Mouse (Mus musculus) inflammation-experienced regulatory T-cells, adult 6 months (primary cell): ENCODE data around the gene Trhr2. TPM values are rescaled to one million over a fixed set of nuclear protein-coding genes. Genes with fewer than 3 reads are reported as not detected.

ENCODE experiments used
- ATAC-seq: one replicate; pipeline ENCODE4 v1.8.0; 2017
- polyA plus RNA-seq, 3 experiments: library from polyadenylated mRNA; unstranded; fragments of 100-300 nt; shearing (Covaris generic); gene quantifications; one replicate each; pipeline ENCODE4 v1.2.1; 2017

Trhr2 gene
- not detected for polyA plus RNA-seq

DNA sequence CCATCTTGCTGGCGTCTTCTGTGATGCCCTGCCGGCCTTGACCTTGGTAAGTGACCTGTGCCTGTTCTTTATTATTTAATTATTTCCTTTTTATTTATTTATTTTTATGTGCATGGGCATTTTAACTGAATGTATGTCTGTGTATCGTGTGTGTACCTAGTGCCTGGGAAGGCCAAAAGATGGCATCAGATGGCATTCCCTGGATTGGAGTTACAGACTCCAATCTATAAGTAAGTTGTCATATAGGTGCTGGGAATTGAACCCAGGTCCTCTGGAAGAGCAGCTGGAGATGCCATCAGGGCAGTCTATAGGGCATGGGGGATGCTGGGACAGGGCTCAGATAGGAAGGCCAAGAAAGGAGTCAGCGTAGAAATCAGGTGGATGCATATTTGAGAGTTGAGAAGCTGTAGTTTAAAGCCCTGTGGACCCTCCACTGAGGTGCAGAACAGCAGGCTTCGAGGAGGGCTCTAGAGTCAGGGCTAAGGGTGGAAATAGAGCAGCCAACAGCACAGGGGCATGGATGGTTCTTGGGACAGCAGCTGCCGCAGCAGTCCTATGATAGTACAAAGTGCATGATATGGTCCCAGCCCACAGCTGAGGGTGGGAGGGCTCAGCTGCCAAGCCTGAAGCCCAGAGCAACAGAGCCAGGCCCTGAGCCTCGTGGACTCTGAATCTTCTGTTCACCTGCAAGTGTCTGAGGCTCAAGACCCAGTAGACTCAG lies at the start of gene Trhr2:
Trhr2 (minus strand) TSS at position 51 of the 721 bp plus-strand sequence.
- no peak for ATAC-seq

- no peak for ATAC-seq
Measured at GRCm38 (mm10) chr8:122407678-122408077, 47.1 kb upstream of the Trhr2 start.

- ATAC-seq, result no peak
Measured at GRCm38 (mm10) chr8:122405146-122405805, 44.7 kb upstream of the Trhr2 start.

DNA sequence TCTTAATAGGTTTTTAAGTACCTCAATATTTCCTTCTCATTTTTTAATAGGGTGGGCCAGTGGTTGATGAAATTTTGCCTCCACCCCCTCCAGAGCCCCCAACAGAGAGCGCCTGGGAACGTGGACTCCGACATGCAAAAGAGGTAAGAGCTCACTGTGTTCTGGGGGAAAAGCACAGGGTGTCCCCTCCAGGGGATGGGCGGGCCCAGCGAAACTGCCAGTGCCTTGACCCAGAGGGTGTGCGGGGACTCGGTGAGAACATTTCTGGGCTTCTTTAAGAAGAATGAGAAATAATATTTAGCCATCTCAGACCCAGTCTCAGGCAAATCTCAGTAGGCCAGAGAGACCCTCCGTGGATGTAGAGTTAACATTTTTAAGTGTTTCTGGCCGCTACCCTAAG lies 37.6 kb upstream of the Trhr2 start:
- no peak for ATAC-seq

GRCm38 (mm10) chr8:122395291-122395690 lies 34.7 kb upstream of the Trhr2 start:
- ATAC-seq, result no peak

DNA sequence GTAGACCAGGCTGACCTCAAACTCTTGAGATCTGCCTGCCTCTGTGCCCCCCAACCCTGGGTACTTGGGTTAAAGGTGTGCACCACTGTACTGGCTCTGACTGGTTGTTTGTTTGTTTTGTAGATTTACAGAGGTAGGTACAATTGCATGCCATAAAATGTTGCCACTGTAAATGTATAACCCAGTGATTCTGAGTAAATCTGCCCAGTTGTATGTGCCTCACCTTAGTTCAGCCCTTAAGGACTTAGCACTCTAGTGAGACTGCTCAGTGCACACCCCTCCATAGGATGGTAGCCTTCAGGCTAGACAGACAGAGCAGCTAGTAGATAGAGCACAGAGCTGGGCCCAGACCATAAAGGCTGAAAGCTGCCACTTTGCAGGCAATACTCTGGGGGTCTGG lies 33.2 kb upstream of the Trhr2 start:
- ATAC-seq, result no peak

GRCm38 (mm10) chr8:122390758-122391157 lies 30.2 kb upstream of the Trhr2 start:
- ATAC-seq, result no peak

GRCm38 (mm10) chr8:122389357-122389756 lies 28.8 kb upstream of the Trhr2 start:
- no peak for ATAC-seq

DNA sequence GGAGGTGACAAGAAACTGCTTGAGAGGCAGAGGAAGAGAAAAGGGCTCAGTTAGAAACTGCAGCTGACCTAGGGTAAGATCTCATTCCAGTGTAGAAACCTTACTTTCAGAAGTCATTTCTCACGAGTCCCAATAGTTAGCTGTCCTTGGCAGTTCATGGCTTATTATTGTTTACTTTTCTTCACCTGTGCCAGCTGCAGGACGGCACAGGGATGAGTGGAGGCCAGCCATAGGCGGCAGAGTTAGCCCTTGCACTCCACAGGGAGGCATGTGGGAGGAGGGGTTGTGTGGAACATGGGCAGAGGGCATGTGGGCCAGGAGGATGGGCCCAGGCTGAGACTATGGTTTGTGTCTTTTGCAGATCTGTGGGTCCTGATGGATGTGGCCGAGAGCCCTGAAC lies 22.5 kb upstream of the Trhr2 start:
- no peak for ATAC-seq

- ATAC-seq, result peak; percentile 91
Measured at GRCm38 (mm10) chr8:122376365-122377231, 16.1 kb upstream of the Trhr2 start, which contains the start of gene Zc3h18. Gene Zc3h18 (plus strand): TSS chr8:122376609.

GRCm38 (mm10) chr8:122375751-122376364 lies 15.3 kb upstream of the Trhr2 start:
- ATAC-seq, result no peak

- ATAC-seq, result no peak
Measured at GRCm38 (mm10) chr8:122375320-122375719, 14.8 kb upstream of the Trhr2 start.

GRCm38 (mm10) chr8:122371706-122372105 lies 11.2 kb upstream of the Trhr2 start:
- ATAC-seq, result no peak

GRCm38 (mm10) chr8:122369665-122370064 lies 9.1 kb upstream of the Trhr2 start:
- no peak for ATAC-seq

DNA sequence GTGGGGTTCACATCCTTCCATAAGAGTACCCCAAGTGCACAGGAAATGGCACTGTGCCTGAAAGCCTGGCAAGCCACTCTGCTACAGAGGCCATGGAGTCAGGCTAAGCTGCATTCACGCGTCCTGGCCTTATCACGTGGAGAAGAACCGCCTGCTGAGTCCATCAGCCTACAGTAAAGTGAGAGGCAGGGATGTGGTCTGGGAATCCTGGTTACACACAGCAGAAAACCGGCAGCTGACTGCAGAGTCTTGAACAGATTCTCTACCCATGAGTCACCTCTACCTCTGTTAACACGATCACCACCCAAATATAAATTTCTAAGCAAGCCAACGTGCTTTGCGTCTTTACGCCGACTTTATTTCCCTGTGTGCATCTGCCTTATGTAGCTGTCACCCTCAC lies 7.9 kb upstream of the Trhr2 start:
- no peak for ATAC-seq

DNA sequence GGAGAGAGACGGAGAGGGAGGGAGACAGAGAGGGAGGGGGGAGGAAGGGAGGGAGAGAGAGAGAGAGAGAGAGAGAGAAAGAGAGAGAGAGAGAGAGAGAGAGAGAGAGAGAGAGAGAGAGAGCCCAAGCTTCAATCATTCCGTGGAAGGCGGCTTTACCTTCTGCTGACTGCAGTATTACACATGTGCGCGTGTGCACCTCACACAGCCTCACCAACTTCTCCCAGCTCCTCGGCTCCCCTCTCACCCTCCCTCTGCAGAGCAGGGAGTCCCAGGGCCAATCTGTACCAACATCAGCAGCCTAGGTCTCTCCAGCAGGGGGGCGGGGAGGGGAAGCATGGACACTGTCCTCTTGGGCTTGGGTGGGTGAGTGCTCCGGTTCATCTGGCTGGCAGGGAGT lies 2.4 kb upstream of the Trhr2 start:
- ATAC-seq, result no peak

GRCm38 (mm10) chr8:122362271-122362670 lies 1.7 kb upstream of the Trhr2 start:
- ATAC-seq, result no peak

GRCm38 (mm10) chr8:122359111-122359775 lies 1.3 kb downstream of the Trhr2 start:
- ATAC-seq, result no peak

- ATAC-seq, result no peak
Measured at GRCm38 (mm10) chr8:122357641-122358040, 2.9 kb downstream of the Trhr2 start.

DNA sequence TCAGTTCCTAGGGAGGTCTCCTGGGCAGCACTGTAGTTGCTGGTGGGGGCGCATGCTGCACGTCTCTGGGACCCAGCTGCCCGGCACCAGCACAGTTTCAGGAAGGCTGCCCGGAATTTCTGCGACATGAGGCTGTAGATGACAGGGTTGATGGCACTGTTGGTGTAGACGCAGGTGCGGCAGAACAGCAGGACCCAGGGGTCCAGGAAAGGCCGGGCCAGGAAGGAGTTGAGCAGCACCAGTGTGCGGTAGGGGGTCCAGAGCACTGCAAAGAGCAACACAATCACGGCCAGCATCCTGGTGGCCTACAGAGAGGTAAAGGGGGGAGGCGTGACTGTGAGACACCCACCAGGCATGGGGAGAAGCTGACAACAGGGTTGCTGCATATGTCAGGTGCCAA lies 3.3 kb downstream of the Trhr2 start:
- no peak for ATAC-seq

- no peak for ATAC-seq
Measured at GRCm38 (mm10) chr8:122355642-122356606, 4.6 kb downstream of the Trhr2 start.
